Mouse (Mus musculus) ES-Bruce4 (cell line): ENCODE measurements around the gene Bicdl2.

Source experiments
- CTCF ChIP-seq: IDR thresholded peaks from one replicate; pipeline ENCODE4 v1.8.1; 2011; ENCODE audit warnings: low read depth, low read length
- POLR2A ChIP-seq: IDR thresholded peaks from one replicate; pipeline ENCODE4 v1.8.1; 2011; ENCODE audit warnings: low read length; ENCODE audit not compliant: insufficient read depth

DNA sequence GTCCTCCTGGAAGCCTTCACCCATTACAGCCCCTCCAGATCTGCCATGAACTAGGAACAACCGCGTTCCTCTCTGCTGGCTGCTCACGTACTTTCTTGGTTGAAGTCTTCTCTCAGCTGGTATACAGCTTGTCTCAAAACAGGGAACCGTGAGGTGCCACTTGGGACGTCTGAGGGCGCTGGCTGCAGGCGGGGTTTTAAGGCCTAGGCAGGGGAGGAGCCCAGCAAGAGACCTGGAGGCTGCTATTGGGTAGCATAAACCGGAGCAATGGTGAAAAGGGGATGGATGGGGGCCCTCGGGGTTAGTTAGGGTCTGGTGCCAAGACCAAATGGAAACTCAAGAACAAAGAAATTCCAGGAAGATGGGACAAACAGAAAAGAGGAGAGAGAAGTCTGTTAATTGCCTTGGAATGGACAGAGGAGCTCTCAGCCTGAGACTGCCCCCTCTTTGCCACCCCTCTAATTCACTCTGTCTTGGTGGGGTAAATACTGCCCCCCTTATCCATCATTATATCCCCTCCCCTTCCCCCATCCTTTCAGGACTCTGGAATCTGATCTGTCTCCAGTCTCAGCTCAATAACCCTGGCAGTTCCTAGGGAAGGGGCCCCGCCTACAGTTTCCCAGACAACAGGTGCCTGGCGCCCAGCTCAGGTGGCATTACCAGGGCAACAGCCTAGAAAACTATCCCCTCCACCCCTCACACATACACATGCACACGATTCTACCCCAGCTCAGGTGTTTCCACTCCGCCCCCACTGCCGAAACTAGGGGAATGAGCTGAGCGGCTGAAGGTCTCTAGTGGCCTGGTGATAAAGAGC is 23.8 kb downstream of the Bicdl2 start, which contains the start of gene Cldn9:
- no peak for TF ChIP-seq CTCF
- TF ChIP-seq POLR2A = no peak
